Mouse (Mus musculus) kidney, adult 2 months (tissue): ENCODE results near the gene Cel. TPM values are rescaled to one million over a fixed set of nuclear protein-coding genes. Genes with fewer than 3 reads are reported as not detected.
"Not testable (repeated sequence)": the region's sequence is repeated elsewhere in the genome, so short reads cannot be mapped to it uniquely, and the experiment has no call there.

ENCODE experiments used
- DNase-seq: peaks from one replicate; pipeline ENCODE4 v3.0.0; 2021
- H3K27ac ChIP-seq: fragments of 200-500 bp; 2 replicates; pipeline ENCODE4 v1.5.1; 2012; ENCODE audit warnings: low read depth, low read length, control low read depth, inconsistent platforms; ENCODE audit not compliant: insufficient read depth
- H3K27me3 ChIP-seq: fragments of 200-500 bp; replicated peaks from 2 replicates; pipeline ENCODE4 v1.6.1; 2012; ENCODE audit warnings: mild to moderate bottlenecking, moderate library complexity, low read length, inconsistent platforms; ENCODE audit not compliant: control insufficient read depth, insufficient read depth
- H3K36me3 ChIP-seq: fragments of 200-500 bp; 2 replicates; pipeline ENCODE4 v1.6.1; 2012; ENCODE audit warnings: mild to moderate bottlenecking, moderate library complexity, low read length, inconsistent platforms; ENCODE audit not compliant: control insufficient read depth, insufficient read depth
- H3K4me1 ChIP-seq: fragments of 200-500 bp; 2 replicates; pipeline ENCODE4 v1.6.1; 2011; ENCODE audit warnings: low read length; ENCODE audit not compliant: control insufficient read depth, insufficient read depth
- H3K4me3 ChIP-seq: fragments of 200-500 bp; 2 replicates; pipeline ENCODE4 v1.5.1; 2011; ENCODE audit warnings: mild to moderate bottlenecking, low read depth, low read length, control low read depth; ENCODE audit not compliant: insufficient read depth
- CTCF ChIP-seq: fragments of 200-500 bp; conservative IDR thresholded peaks from 2 replicates; pipeline ENCODE4 v1.5.1; 2011; ENCODE audit warnings: low read depth, mild to moderate bottlenecking, control low read depth, low read length, moderate library complexity, mixed read lengths; ENCODE audit not compliant: insufficient read depth, insufficient read length
- POLR2A ChIP-seq: fragments of 200-500 bp; IDR thresholded peaks from one replicate; pipeline ENCODE4 v1.6.1; 2011; ENCODE audit warnings: low read depth, low read length, control low read depth
- WGBS: fragments of 180-500 bp; shearing (Covaris S2); methylation state at CpG from one replicate; pipeline ENCODE4 v1.1.7; 2018; 5-methylcytosine and 5-hydroxymethylcytosine counted together
- polyA plus RNA-seq: library from polyadenylated mRNA; depleted of rRNA; stranded (reverse); fragments of >200 nt; gene quantifications from 2 replicates; pipeline ENCODE4 v1.2.3, GENCODE M21; 2012; rRNA removed

Cel gene
- polyA plus RNA-seq, 1 experiment: not detected

DNA sequence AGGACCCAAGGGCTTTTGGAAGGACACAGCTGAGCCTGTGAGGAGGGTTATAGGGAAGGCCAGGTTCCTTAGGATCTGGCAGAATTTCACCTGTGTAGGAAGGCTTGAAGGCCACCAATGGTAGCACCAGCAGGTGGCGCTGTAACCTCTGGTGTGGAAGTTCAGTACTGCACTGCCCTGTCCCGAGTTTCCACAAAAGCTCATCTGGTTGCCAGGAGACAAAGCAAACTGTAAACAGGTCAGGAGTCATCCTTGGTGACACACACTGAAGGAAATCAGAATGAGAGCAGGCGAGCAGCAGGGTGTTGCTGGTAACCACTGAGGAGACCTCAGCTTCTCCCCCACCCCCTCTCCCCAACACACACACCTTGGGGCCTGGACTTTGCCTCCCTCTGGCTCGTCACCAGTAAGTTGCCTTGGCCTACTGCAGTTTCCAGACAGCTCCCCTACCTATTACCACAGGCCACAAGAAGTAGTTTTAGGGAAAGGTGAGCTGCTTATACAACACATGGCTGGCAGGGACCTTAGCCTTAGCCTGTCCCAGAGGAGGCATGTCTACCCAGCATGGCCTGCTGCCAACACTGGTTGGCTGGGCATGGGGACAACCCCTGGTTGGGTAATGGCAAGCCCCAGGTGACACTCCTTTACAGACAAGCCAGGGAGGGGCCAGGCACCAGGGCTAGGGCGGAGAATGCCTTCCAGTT, 45.8 kb downstream of the Cel start:
- Histone ChIP-seq H3K27ac (peak overlapping the region; percentile 6), H3K4me3 (no peak overlapping the region), H3K4me1 (peaks cover 25% of the 10 kb centered on the region; the same call in 1 of the 2 replicates), H3K27me3 (no peaks in the 10 kb centered on the region), H3K36me3 (no peaks in the 10 kb centered on the region)
- WGBS: 26% methylated on average over 5 of the region's 5 CpGs
- TF ChIP-seq CTCF (peak; percentile 98), POLR2A (no peak)
- peak; percentile 90 for DNase-seq

DNA sequence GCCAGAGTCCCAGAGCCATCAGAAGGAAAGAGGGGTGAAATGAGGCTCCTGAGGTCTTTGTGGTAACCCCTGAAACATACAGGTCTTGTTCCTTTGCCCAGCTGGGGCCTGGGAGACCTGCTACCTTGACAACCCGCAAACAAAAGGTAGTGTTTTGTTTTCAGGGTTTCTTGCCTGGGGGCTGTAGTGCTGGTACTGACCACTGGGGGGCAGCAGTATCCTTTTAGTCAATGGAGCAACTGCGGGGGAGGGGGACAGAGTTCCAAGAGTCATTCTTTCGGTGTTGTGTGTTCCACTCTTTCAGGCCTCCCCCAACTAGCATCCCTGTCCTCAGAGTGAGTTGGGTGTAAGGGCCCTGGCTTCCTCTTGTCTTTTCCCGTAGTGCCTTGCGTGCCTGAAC, 48.7 kb downstream of the Cel start:
- TF ChIP-seq CTCF (peak; percentile 87), POLR2A (no peak)
- DNase-seq: peak; percentile 84
- Histone ChIP-seq H3K27ac (no peak overlapping the region), H3K4me1 (peaks cover 22% of the 10 kb centered on the region; the same call in 1 of the 2 replicates), H3K4me3 (no peak overlapping the region), H3K27me3 (no peaks in the 10 kb centered on the region), H3K36me3 (no peaks in the 10 kb centered on the region)
- 17% methylated on average over 5 of the region's 5 CpGs for WGBS

DNA sequence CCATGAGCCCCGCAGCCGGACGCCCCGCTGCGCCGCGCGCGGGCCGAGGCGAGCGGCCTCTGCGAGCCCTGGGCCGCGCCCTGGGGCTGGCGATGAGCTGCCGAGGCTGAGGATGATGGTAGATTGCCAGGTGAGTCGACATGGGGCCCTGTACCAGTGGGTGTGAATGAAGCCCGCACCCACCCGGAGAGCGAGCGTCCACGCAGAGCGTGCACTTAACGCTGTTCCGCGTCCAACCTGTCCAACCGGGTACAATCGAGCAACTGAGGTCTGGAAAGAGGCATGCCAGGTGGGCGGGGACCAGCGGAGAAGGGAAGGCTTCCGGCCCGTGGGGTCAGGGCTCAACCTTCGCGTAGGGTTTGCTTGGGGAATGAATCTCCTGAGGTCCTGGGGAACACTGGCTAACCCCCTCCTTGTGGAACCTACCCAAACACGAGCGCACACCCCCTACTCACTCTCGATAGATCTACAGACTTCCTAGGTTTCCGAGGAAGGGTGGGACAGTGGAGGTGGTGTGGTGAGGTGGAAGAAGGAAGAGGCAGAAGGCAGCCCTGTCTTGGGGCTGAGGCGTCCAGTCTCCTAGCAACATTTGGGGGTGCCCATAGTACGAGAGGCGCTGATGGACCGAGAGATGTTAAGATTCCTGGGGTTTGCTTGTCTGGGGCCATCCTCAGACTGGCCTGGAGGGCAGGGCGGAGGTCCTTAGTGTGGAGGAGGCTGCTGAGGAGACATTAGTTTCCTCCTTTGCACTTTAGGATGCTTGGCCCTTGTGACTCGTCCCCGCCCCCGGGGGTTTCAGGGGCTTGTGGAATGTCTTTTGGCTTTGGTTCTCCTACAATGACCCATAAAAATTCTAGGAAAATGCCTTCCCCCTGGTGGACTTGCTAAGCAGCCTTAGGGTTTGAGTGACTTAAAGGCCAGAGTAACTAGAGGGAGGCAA, 49.5 kb downstream of the Cel start:
- H3K4me3 ChIP-seq: peak overlapping the region; percentile 55
- 6% methylated on average over 47 of the region's 47 CpGs for WGBS
- no peaks in the 10 kb centered on the region for H3K36me3 ChIP-seq
- H3K27ac ChIP-seq: no peak overlapping the region
- no peak for TF ChIP-seq CTCF
- no peaks in the 10 kb centered on the region for H3K27me3 ChIP-seq
- no peak for DNase-seq
- H3K4me1 ChIP-seq: peaks cover 22% of the 10 kb centered on the region; the same call in 1 of the 2 replicates

DNA sequence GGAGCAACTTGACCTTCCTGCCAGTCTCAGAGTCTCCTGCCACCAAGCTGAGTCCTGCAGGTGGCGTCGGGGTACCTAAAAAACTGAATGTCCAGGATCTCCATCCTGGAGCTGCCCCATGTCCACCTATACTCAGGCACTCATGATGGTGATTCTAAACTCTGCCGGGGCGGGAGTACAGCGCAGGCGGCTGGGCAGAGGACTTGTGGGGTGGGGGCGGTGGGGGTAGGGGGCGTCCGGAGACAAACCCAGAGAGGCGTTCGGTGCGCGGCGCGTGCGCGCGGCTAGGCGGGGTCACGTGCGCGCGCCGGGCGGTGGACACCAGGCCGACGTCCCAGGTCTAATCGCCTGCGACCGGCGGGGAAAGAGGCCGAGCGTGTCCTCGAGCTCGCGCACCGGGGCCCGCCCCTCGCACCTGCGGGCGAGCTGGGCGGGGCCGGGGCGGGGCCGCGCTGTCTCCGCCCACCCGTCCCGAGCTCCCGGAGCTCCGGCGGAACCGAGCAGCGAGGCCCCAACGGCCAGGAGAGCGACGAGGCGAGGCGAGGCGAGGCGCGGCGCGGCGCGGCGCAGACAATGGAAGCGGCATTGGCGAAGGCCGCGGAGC, 50.3 kb downstream of the Cel start, which contains the start of gene Ralgds:
Ralgds (plus strand) TSS at position 328 of the 604 bp plus-strand sequence.
- peak; percentile 85 for DNase-seq

DNA sequence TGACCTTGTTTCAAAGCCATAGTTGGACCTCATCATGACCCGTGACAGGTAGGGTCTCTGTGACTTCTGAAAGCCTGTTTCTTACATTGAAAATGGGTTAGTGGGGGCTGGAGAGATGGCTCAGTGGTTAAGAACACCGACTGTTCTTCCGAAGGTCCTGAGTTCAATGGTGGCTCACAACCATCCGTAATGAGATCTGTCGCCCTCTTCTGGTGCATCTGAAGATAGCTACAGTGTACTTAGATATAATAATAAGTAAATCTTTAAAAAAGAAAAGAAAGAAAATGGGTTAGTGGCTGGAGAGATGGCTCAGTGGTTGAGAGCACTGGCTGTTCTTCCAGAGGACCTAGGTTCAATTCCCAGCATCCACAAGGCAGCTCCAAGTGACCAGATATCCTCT, 51.6 kb downstream of the Cel start:
- H3K4me3 ChIP-seq, DNase-seq, H3K27ac ChIP-seq, H3K36me3 ChIP-seq, H3K27me3 ChIP-seq: not testable (repeated sequence)
- WGBS: 59% methylated on average over 5 of the region's 5 CpGs
- peaks cover 12% of the 10 kb centered on the region; the same call in 1 of the 2 replicates for H3K4me1 ChIP-seq

More for the DNA sequence above, 50.3 kb downstream of the Cel start, which contains the start of gene Ralgds:
- Histone ChIP-seq H3K36me3 (no peaks in the 10 kb centered on the region), H3K4me1 (peaks cover 22% of the 10 kb centered on the region; the same call in 1 of the 2 replicates), H3K27me3 (no peaks in the 10 kb centered on the region), H3K4me3 (peak within 1 kb of the TSS; percentile 55), H3K27ac (no peak within 1 kb of the TSS)
- TF ChIP-seq POLR2A (no peak), CTCF (no peak)
- under 1% methylated on average over 71 of the region's 71 CpGs for WGBS

DNA sequence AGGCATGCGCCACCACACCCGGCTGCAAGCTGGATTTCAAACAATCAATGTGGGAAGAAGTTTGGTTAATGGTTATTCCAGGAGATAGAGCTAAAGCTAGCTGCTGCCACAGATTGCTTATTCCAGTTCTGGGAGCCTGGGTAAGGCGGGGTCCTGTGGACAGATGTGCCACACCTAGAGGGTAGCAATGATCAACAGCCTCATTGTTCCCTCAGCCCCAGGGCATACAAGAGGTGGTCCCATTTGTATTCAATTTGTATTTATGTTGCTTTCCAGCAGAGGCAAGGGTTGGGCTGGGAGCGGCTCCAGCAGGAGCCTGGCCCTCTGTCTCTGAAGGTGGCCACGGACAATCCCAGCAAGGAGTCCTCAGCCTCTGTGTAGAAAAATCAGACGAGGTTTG, 56.9 kb downstream of the Cel start:
- WGBS: 86% methylated on average over 6 of the region's 6 CpGs
- H3K27me3 ChIP-seq: no peaks in the 10 kb centered on the region
- TF ChIP-seq CTCF (no peak), POLR2A (no peak)
- H3K4me1 ChIP-seq: no peaks in the 10 kb centered on the region
- H3K27ac ChIP-seq: no peak overlapping the region
- H3K4me3 ChIP-seq: no peak overlapping the region
- DNase-seq: no peak
- H3K36me3 ChIP-seq: no peaks in the 10 kb centered on the region

DNA sequence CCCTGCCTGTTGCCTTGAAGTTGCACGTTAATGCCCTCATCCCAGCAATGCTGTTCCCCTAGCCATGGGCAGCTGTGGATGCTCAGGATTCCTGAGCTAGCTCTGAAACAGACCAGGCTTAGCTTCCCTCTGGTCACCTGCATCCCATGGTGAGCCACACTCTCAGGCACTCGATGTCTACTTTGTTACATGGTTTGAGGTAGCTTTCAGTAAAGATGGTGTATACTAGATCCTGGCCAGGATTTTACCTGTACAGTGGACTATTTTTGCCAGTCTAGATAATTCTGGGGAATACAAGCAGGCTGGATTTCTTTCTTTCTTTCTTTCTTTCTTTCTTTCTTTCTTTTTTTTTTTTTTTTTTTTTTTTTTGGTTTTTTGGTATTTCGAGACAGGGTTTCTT, 57.4 kb downstream of the Cel start, which contains the start of gene Gm10134:
Gm10134 (plus strand) TSS at position 301 of the 400 bp plus-strand sequence.
- WGBS: 69% methylated on average over 3 of the region's 3 CpGs
- no peak for TF ChIP-seq CTCF
- TF ChIP-seq POLR2A: no peak
- Histone ChIP-seq H3K4me3 (no peak within 1 kb of the TSS), H3K4me1 (no peaks in the 10 kb centered on the region), H3K27me3 (no peaks in the 10 kb centered on the region), H3K36me3 (no peaks in the 10 kb centered on the region), H3K27ac (no peak within 1 kb of the TSS)
- no peak for DNase-seq

Other genes with a start within 250 kb of the Cel start
- gene Ppp1r26, start 116.6 kb downstream of the Cel start, polyA plus RNA-seq: 4.2 and 4.9 TPM in 2 replicates
- gene 1700007K13Rik, start 97.1 kb downstream of the Cel start, polyA plus RNA-seq: 0.86 and 1.3 TPM in 2 replicates
- 65.7 and 72.7 TPM in 2 replicates for gene Mrps2, start 95.3 kb downstream of the Cel start, polyA plus RNA-seq
- 1.2 and 1.3 TPM in 2 replicates for gene Gbgt1, start 66.5 kb downstream of the Cel start, polyA plus RNA-seq
- 0.33 TPM in 1 of 2 replicates, not detected in the other for gene Gm10134, start 57.3 kb downstream of the Cel start, polyA plus RNA-seq
- 24.6 and 32.3 TPM in 2 replicates for gene Ralgds, start 50.3 kb downstream of the Cel start, polyA plus RNA-seq
- gene Gtf3c5, start 20.3 kb upstream of the Cel start, polyA plus RNA-seq: 20.4 and 20.8 TPM in 2 replicates
- 0.06 and 0.30 TPM in 2 replicates for gene Gfi1b, start 58.6 kb upstream of the Cel start, polyA plus RNA-seq
- gene Tsc1, start 77.8 kb upstream of the Cel start, polyA plus RNA-seq: 17.5 and 21.4 TPM in 2 replicates
- gene Spaca9, start 136.3 kb upstream of the Cel start, polyA plus RNA-seq: 1.4 and 1.5 TPM in 2 replicates
- 0.34 and 0.36 TPM in 2 replicates for gene Ak8, start 136.8 kb upstream of the Cel start, polyA plus RNA-seq